ENCODE assay signal across 11 mouse cellular contexts in the genomic region with DNA sequence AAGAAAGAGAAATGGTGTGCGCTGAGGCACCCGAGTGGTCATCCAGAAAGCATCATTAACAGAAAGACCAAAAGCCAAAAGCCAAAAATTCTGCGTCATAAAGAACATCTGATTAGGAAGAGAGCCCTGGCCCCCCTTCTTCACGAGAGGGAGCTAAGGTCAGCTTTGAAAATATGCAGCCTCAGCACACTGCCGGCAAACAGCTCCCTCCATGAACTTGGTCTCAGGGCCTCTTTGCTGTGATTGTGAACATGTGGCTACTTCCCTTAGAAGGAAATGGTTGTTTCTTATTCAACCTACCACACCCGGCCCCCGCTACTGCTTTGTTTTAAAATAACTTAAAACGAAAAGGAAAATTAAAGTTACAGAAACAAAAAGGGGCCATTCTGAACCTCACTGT. TPM values are rescaled to one million over a fixed set of nuclear protein-coding genes. Genes with fewer than 3 reads are reported as not detected.
DNase-seq lines count a peak whose midpoint lies in the region; ATAC-seq and TF ChIP-seq lines count a peak whose summit lies in the region.
"Had no signal": no experiment of that assay in that cellular context is flagged by ENCODE, and none has a peak within 500 bp of the region (broad histone marks: within the 10 kb centered on the region; RNA-seq: fewer than 3 reads in every experiment).

No protein-coding gene starts in this region.

- no peak for ATAC-seq in lung, embryonic 15.5 days (ENCODE audit: borderline replicate concordance, extremely low read depth, low FRiP score, low TSS enrichment)
- ATAC-seq in kidney, postnatal 0 days (replicated peaks; ENCODE audit: low FRiP score, low read depth) = no peak
- no peak for ATAC-seq in stomach, embryonic 16.5 days (ENCODE audit: insufficient read depth, low FRiP score)
- ATAC-seq in forebrain, embryonic 13.5 days = no peak

- no peak overlapping the region for H3K9ac ChIP-seq in lung, embryonic 15.5 days
- no peak overlapping the region for H3K9ac ChIP-seq in kidney, postnatal 0 days (ENCODE audit: low read depth, low read length)
- no peak overlapping the region for H3K9ac ChIP-seq in stomach, embryonic 16.5 days (ENCODE audit: low read length)
- H3K9ac ChIP-seq in forebrain, embryonic 13.5 days = no peak overlapping the region
- H3K9ac ChIP-seq: limb, embryonic 15.5 days had no signal

- no peaks in the 10 kb centered on the region for H3K9me3 ChIP-seq in lung, embryonic 15.5 days
- H3K9me3 ChIP-seq in kidney, postnatal 0 days (replicated peaks; ENCODE audit: low read length) = no peaks in the 10 kb centered on the region
- no peaks in the 10 kb centered on the region for H3K9me3 ChIP-seq in stomach, embryonic 16.5 days (replicated peaks; ENCODE audit: control insufficient read depth, low read length)
- no peaks in the 10 kb centered on the region for H3K9me3 ChIP-seq in forebrain, embryonic 13.5 days (replicated peaks)
- H3K9me3 ChIP-seq: limb, embryonic 15.5 days had no signal

- no peaks in the 10 kb centered on the region for H3K27me3 ChIP-seq in lung, embryonic 15.5 days
- no peaks in the 10 kb centered on the region for H3K27me3 ChIP-seq in kidney, postnatal 0 days (ENCODE audit: insufficient read depth, low read length)
- no peaks in the 10 kb centered on the region for H3K27me3 ChIP-seq in stomach, embryonic 16.5 days (ENCODE audit: control insufficient read depth, insufficient read depth, low read length)
- H3K27me3 ChIP-seq in forebrain, embryonic 13.5 days = no peaks in the 10 kb centered on the region
- H3K27me3 ChIP-seq: limb, embryonic 15.5 days had no signal

- no peak for TF ChIP-seq POLR2A in lung, adult 2 months (IDR thresholded peaks at IDR 0.05; ENCODE audit: borderline replicate concordance, extremely low read depth, low read depth, low read length)

- intact Hi-C loops in gastrocnemius, adult 2 months (cut with DNase I) = no loop called here

- no peak for TF ChIP-seq CTCF in gastrocnemius, adult 2 months (IDR thresholded peaks at IDR 0.05)
- no peak for TF ChIP-seq CTCF in lung, adult 2 months (IDR thresholded peaks at IDR 0.05; ENCODE audit: insufficient read depth, low read length)
- TF ChIP-seq CTCF in kidney, postnatal 0 days (IDR thresholded peaks at IDR 0.05; ENCODE audit: low read depth) = no peak

- H3K4me2 ChIP-seq in lung, embryonic 15.5 days = no peak overlapping the region
- H3K4me2 ChIP-seq in kidney, postnatal 0 days (ENCODE audit: low read length) = no peak overlapping the region
- no peak overlapping the region for H3K4me2 ChIP-seq in stomach, embryonic 16.5 days (ENCODE audit: low read depth, low read length)
- no peak overlapping the region for H3K4me2 ChIP-seq in forebrain, embryonic 13.5 days
- H3K4me2 ChIP-seq: limb, embryonic 15.5 days had no signal

- no peak overlapping the region for H3K4me3 ChIP-seq in gastrocnemius, adult 2 months
- no peak overlapping the region for H3K4me3 ChIP-seq in lung, embryonic 15.5 days
- H3K4me3 ChIP-seq in lung, adult 2 months (replicated peaks; ENCODE audit: extremely low read depth, low read depth, low read length) = no peak overlapping the region
- H3K4me3 ChIP-seq in kidney, postnatal 0 days (replicated peaks; ENCODE audit: low read depth, low read length) = no peak overlapping the region
- H3K4me3 ChIP-seq in stomach, embryonic 16.5 days (replicated peaks; ENCODE audit: low read length) = no peak overlapping the region
- no peak overlapping the region for H3K4me3 ChIP-seq in forebrain, embryonic 13.5 days
- H3K4me3 ChIP-seq: limb, embryonic 15.5 days had no signal

- H3K4me1 ChIP-seq in lung, embryonic 15.5 days = peaks cover 57% of the 10 kb centered on the region
- peaks cover 16% of the 10 kb centered on the region for H3K4me1 ChIP-seq in lung, adult 2 months (ENCODE audit: control insufficient read depth, insufficient read depth, low read length)
- peaks cover 33% of the 10 kb centered on the region for H3K4me1 ChIP-seq in kidney, postnatal 0 days (replicated peaks; ENCODE audit: insufficient read depth, low read length)
- H3K4me1 ChIP-seq in stomach, embryonic 16.5 days (ENCODE audit: control insufficient read depth, insufficient read depth, low read length) = peaks cover 28% of the 10 kb centered on the region
- 0 out of 2 replicates have a peak, but pooled peaks cover 5% of the 10 kb centered on the region for H3K4me1 ChIP-seq in forebrain, embryonic 13.5 days

- WGBS in lung, embryonic 15.5 days = 30% methylated on average over 8 of the region's 8 CpGs
- WGBS in lung, adult 2 months = 37% methylated on average over 8 of the region's 8 CpGs
- WGBS in kidney, postnatal 0 days = 48% methylated on average over 8 of the region's 8 CpGs
- 34% methylated on average over 8 of the region's 8 CpGs for WGBS in stomach, embryonic 16.5 days
- 80% methylated on average over 8 of the region's 8 CpGs for WGBS in forebrain, embryonic 13.5 days

- no peak for DNase-seq in gastrocnemius, adult 2 months
- no peak for DNase-seq in gastrocnemius, postnatal 10 days
- DNase-seq in lung, adult 2 months = no peak
- peak; percentile 85 for DNase-seq in kidney, postnatal 0 days (ENCODE audit: low spot score)
- DNase-seq in urinary bladder, postnatal 36 days (ENCODE audit: low spot score in 2 of 2) = no peak
- DNase-seq: cerebellum, adult 8-10 months; gastrocnemius, postnatal 25 days had no signal

- H3K36me3 ChIP-seq in lung, embryonic 15.5 days = no peaks in the 10 kb centered on the region
- no peaks in the 10 kb centered on the region for H3K36me3 ChIP-seq in kidney, postnatal 0 days (ENCODE audit: insufficient read depth, low read length)
- no peaks in the 10 kb centered on the region for H3K36me3 ChIP-seq in stomach, embryonic 16.5 days (ENCODE audit: control insufficient read depth, insufficient read depth, low read length)
- no peaks in the 10 kb centered on the region for H3K36me3 ChIP-seq in forebrain, embryonic 13.5 days (ENCODE audit: poor library complexity, severe bottlenecking)
- H3K36me3 ChIP-seq: limb, embryonic 15.5 days had no signal

- H3K27ac ChIP-seq in gastrocnemius, adult 2 months = peak overlapping the region; percentile 35
- H3K27ac ChIP-seq in lung, embryonic 15.5 days = peak overlapping the region; percentile 79
- H3K27ac ChIP-seq in kidney, postnatal 0 days = peak overlapping the region; percentile 62
- peak overlapping the region; percentile 47 for H3K27ac ChIP-seq in stomach, embryonic 16.5 days (ENCODE audit: low read length)
- no peak overlapping the region for H3K27ac ChIP-seq in forebrain, embryonic 13.5 days

RNA-seq across cellular contexts. Expression of gene Pofut2, which starts 44.4 kb away (rescaled TPM):
- 10 to 100 TPM; 21.9 to 25.2 TPM for total RNA-seq in gastrocnemius, adult 2 months (2021)
- 10 to 100 TPM; 37.2 to 45.5 TPM for total RNA-seq in gastrocnemius, postnatal 10 days (2021)
- polyA plus RNA-seq in lung, embryonic 15.5 days (2015; fragmentation: Nextera tagmentation; extraction: Ambion mirVana) = 128 and 139 TPM in 2 replicates
- 81.3 and 81.6 TPM in 2 replicates for polyA plus RNA-seq in lung, adult 2 months (2012; rRNA removed)
- polyA plus RNA-seq in kidney, postnatal 0 days (2015; fragmentation: Nextera tagmentation; extraction: Ambion mirVana) = 96.9 and 104 TPM in 2 replicates
- 125 and 137 TPM in 2 replicates for polyA plus RNA-seq in stomach, embryonic 16.5 days (2015; fragmentation: Nextera tagmentation; extraction: Ambion mirVana)
- polyA plus RNA-seq in forebrain, embryonic 13.5 days (2015; fragmentation: Nextera tagmentation; extraction: Ambion mirVana) = 46.6 and 52.8 TPM in 2 replicates

RNA-seq across cellular contexts. Expression of gene Col18a1, which starts 48.2 kb away (rescaled TPM):
- total RNA-seq in gastrocnemius, adult 2 months (2021) = 1 to 10 TPM; 3.8 to 6.0 TPM
- 10 to 100 TPM; 34.6 to 45.0 TPM for total RNA-seq in gastrocnemius, postnatal 10 days (2021)
- polyA plus RNA-seq in lung, embryonic 15.5 days (2015; fragmentation: Nextera tagmentation; extraction: Ambion mirVana) = 263 and 283 TPM in 2 replicates
- 38.1 and 39.3 TPM in 2 replicates for polyA plus RNA-seq in lung, adult 2 months (2012; rRNA removed)
- polyA plus RNA-seq in kidney, postnatal 0 days (2015; fragmentation: Nextera tagmentation; extraction: Ambion mirVana) = 178 and 197 TPM in 2 replicates
- polyA plus RNA-seq in stomach, embryonic 16.5 days (2015; fragmentation: Nextera tagmentation; extraction: Ambion mirVana) = 78.9 and 82.2 TPM in 2 replicates
- polyA plus RNA-seq in forebrain, embryonic 13.5 days (2015; fragmentation: Nextera tagmentation; extraction: Ambion mirVana) = 35.5 and 38.9 TPM in 2 replicates
